Mouse (Mus musculus) forebrain, embryonic 11.5 days (tissue): ENCODE measurements around the gene Lrrfip1. TPM values are rescaled to one million over a fixed set of nuclear protein-coding genes. Genes with fewer than 3 reads are reported as not detected.
A peak's percentile ranks its signal among the peaks of the same experiment; 100 is the strongest.

Source experiments
- ATAC-seq: fragments of 200-750 bp; cut with Nextera tagmentation; replicated peaks from 2 replicates; pipeline ENCODE4 v1.8.0; 2017; ENCODE audit warnings: moderate TSS enrichment; ENCODE audit not compliant: low FRiP score
- DNase-seq: peaks from one replicate; pipeline ENCODE4 v3.0.0-alpha.2; 2017; ENCODE audit warnings: low spot score
- H3K27ac ChIP-seq: fragments of 300-500 bp; sonication (generic); 2 replicates; pipeline ENCODE4 v1.5.1; 2014; ENCODE audit warnings: low read depth, low read length
- H3K27me3 ChIP-seq: fragments of 300-500 bp; sonication (generic); 2 replicates; pipeline ENCODE4 v1.6.1; 2014; ENCODE audit warnings: mild to moderate bottlenecking, low read length, mixed read lengths; ENCODE audit not compliant: control insufficient read depth, insufficient read depth
- H3K36me3 ChIP-seq: fragments of 300-500 bp; sonication (generic); 2 replicates; pipeline ENCODE4 v1.6.1; 2014; ENCODE audit warnings: mild to moderate bottlenecking, low read length, moderate library complexity, mixed read lengths; ENCODE audit not compliant: control insufficient read depth, insufficient read depth
- H3K4me1 ChIP-seq: fragments of 300-500 bp; sonication (generic); replicated peaks from 2 replicates; pipeline ENCODE4 v1.6.1; 2014; ENCODE audit warnings: low read length, mixed read lengths; ENCODE audit not compliant: control insufficient read depth, insufficient read depth
- H3K4me2 ChIP-seq: fragments of 300-500 bp; sonication (generic); 2 replicates; pipeline ENCODE4 v1.6.1; 2014; ENCODE audit warnings: low read depth, mild to moderate bottlenecking, low read length, moderate library complexity, mixed read lengths; ENCODE audit not compliant: severe bottlenecking
- H3K4me3 ChIP-seq: fragments of 300-500 bp; sonication (generic); 2 replicates; pipeline ENCODE4 v1.5.1; 2014; ENCODE audit warnings: low read depth, low read length
- H3K9ac ChIP-seq: fragments of 300-500 bp; sonication (generic); 2 replicates; pipeline ENCODE4 v1.6.1; 2014; ENCODE audit warnings: low read length
- H3K9me3 ChIP-seq: fragments of 300-500 bp; sonication (generic); 2 replicates; pipeline ENCODE4 v1.6.1; 2016; ENCODE audit warnings: low read length, mixed read lengths; ENCODE audit not compliant: control insufficient read depth
- WGBS: fragments of 180-500 bp; shearing (Covaris S2); extraction: QIAGEN DNeasy Blood & Tissue Kit; methylation state at CpG from one replicate; pipeline ENCODE4 v1.1.7; 2014; 5-methylcytosine and 5-hydroxymethylcytosine counted together
- polyA plus RNA-seq: library from polyadenylated mRNA; unstranded; fragments of >200 nt; fragmentation: Nextera tagmentation; extraction: Ambion mirVana; gene quantifications from 2 replicates; pipeline ENCODE4 v1.2.1, GENCODE M21; 2014

Lrrfip1 gene
- polyA plus RNA-seq, 1 experiment from 2014 or later: 21.4 TPM

DNA sequence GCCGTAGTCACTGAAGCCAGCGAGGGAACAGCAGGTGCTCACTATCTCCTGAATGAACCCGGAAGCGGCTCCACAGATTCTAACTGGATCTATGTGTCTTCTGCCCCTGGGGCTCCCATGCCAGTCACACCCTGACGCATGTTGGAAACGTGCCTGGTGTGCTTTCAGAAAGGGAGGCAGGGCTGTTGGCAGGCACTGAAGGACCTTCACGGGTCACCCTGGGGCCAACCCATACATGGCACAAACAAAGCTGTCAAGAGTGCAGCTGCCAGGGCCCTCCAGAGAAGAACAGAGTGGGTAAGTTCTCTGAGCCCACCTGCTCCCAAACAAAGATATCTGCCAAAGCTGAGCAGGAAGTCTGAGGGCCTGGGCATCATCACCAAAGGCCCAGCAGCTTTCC, 31.0 kb upstream of the Lrrfip1 start:
- no peaks in the 10 kb centered on the region for H3K36me3 ChIP-seq
- 68% methylated on average over 7 of the region's 7 CpGs for WGBS
- no peak overlapping the region for H3K9ac ChIP-seq
- DNase-seq: no peak
- no peak overlapping the region for H3K4me2 ChIP-seq
- ATAC-seq: no peak
- no peaks in the 10 kb centered on the region for H3K4me1 ChIP-seq
- H3K27me3 ChIP-seq: no peaks in the 10 kb centered on the region
- no peak overlapping the region for H3K4me3 ChIP-seq
- H3K9me3 ChIP-seq: no peaks in the 10 kb centered on the region
- no peak overlapping the region for H3K27ac ChIP-seq

GRCm38 (mm10) chr1:90968649-90969048, 29.9 kb upstream of the Lrrfip1 start:
- H3K9ac ChIP-seq: no peak overlapping the region
- H3K36me3 ChIP-seq: no peaks in the 10 kb centered on the region
- no peak overlapping the region for H3K4me2 ChIP-seq
- no peak overlapping the region for H3K27ac ChIP-seq
- 82% methylated on average over 4 of the region's 4 CpGs for WGBS
- no peak for ATAC-seq
- H3K27me3 ChIP-seq: no peaks in the 10 kb centered on the region
- no peak for DNase-seq
- H3K9me3 ChIP-seq: no peaks in the 10 kb centered on the region
- H3K4me1 ChIP-seq: peaks cover 3% of the 10 kb centered on the region; the same call in 1 of the 2 replicates
- H3K4me3 ChIP-seq: no peak overlapping the region

DNA sequence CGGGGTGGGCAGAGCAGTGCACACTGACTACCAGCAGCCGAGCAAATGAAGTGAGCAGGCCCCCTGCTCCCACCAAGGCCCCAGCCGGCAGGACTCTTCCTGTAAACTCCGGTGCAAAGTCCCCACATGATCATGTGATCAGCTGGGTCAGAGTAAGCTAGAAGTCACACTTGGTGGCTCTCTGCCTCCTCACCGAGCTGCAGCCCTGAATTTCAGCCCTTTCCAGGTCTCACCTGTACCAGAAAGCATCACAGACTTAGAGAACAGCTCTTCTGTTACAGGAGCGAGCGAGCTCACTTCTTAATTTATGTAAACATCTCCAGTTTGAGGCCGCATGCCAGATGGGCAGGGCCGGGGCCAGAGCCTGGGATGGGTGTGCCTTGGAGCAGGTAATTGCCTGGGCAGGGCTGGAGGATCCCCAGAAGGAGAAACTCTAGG, 29.2 kb upstream of the Lrrfip1 start, which contains the start of gene Rab17:
Rab17 (minus strand) TSS at position 315 of the 438 bp plus-strand sequence.
- H3K4me3 ChIP-seq: no peak within 1 kb of the TSS

DNA sequence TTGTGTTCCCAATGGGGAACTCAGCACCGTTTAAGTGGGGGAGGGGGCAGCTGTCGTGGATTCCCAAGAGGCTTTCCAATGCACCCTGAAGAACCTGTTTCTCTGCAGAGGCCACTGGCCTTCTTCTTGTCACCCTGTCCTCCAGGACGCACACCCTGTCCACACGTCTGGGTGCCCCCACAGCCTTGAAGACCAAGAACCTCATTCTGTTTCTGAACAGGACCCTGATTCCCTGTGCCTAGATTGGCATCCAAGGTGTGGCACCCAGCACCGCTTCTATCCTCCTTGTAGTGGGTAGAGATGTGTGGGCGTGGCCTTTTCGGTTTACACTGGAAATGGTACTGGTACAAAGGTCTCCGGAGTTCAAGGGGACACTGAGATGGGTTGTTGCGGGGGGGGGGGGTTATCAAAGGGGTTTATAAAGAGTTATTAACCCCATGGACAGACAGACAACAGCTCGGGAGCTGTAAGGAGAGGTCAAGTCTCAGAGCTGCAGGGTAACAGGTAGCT, 28.6 kb upstream of the Lrrfip1 start:
- peaks cover 4% of the 10 kb centered on the region; the same call in 1 of the 2 replicates for H3K4me1 ChIP-seq
- ATAC-seq: no peak
- WGBS: 74% methylated on average over 10 of the region's 10 CpGs

More for the DNA sequence above, 29.2 kb upstream of the Lrrfip1 start, which contains the start of gene Rab17:
- H3K4me2 ChIP-seq: peak within 1 kb of the TSS; percentile 11; the same call in 1 of the 2 replicates
- no peaks in the 10 kb centered on the region for H3K36me3 ChIP-seq
- ATAC-seq: no peak
- no peak for DNase-seq
- no peak within 1 kb of the TSS for H3K9ac ChIP-seq
- H3K27ac ChIP-seq: no peak within 1 kb of the TSS
- no peaks in the 10 kb centered on the region for H3K9me3 ChIP-seq
- no peaks in the 10 kb centered on the region for H3K27me3 ChIP-seq
- 41% methylated on average over 9 of the region's 9 CpGs for WGBS
- peaks cover 4% of the 10 kb centered on the region; the same call in 1 of the 2 replicates for H3K4me1 ChIP-seq

GRCm38 (mm10) chr1:90972911-90973573, 25.5 kb upstream of the Lrrfip1 start:
- Histone ChIP-seq H3K27ac (no peak overlapping the region), H3K9ac (no peak overlapping the region), H3K27me3 (no peaks in the 10 kb centered on the region), H3K4me3 (no peak overlapping the region), H3K4me2 (no peak overlapping the region; the same call in 1 of the 2 replicates), H3K36me3 (no peaks in the 10 kb centered on the region), H3K4me1 (peaks cover 4% of the 10 kb centered on the region; the same call in 1 of the 2 replicates), H3K9me3 (no peaks in the 10 kb centered on the region)
- ATAC-seq: peak; percentile 70
- 13% methylated on average over 9 of the region's 9 CpGs for WGBS
- peak; percentile 96 for DNase-seq

More for the DNA sequence above, 28.6 kb upstream of the Lrrfip1 start:
- H3K27me3 ChIP-seq: no peaks in the 10 kb centered on the region
- H3K27ac ChIP-seq: no peak overlapping the region
- no peaks in the 10 kb centered on the region for H3K36me3 ChIP-seq
- no peaks in the 10 kb centered on the region for H3K9me3 ChIP-seq
- no peak for DNase-seq
- no peak overlapping the region for H3K9ac ChIP-seq
- H3K4me3 ChIP-seq: no peak overlapping the region
- H3K4me2 ChIP-seq: peak overlapping the region; percentile 11; the same call in 1 of the 2 replicates

- no peak overlapping the region for H3K27ac ChIP-seq
These were observed 25.0 kb upstream of the Lrrfip1 start for GRCm38 (mm10) chr1:90973574-90973911.

DNA sequence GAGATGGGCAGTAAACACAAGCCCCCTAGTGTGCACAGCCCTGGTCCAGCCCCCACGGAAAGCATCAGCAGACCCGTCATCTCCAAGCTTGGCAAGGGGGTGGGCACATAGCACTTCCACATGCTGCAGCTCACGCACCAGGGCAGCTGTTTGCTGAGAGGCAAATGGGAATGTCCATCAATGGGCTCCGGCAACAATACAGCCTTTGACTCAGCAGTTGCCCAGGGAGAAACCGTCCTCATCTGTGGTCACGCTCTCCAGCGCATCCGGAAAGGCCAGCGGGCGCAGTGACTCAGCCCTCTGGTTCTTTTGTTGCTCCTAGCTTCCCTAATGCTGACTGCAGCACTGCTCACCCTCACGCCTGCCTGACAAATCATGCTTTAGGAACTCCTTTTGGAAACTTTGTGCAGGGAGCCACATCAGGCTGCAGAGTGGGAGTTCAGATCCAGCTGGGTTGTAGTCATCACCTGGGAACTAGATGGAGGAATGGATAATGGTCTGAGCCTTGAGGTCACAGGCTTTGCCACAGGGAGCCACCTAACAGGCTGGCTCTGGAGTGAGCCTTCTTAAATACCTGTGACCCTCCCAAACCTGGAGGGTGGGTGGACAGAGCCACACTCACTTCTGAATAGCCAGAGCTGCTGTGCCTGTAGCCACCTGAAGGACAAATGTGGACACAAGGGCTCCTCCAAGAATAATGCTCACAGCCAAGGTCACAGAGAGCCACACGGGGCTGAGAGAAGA, 23.5 kb upstream of the Lrrfip1 start:
- H3K4me3 ChIP-seq: no peak overlapping the region
- peak overlapping the region; percentile 13; the same call in 1 of the 2 replicates for H3K4me2 ChIP-seq
- DNase-seq: peak; percentile 76
- H3K27ac ChIP-seq: no peak overlapping the region
- no peaks in the 10 kb centered on the region for H3K27me3 ChIP-seq
- no peaks in the 10 kb centered on the region for H3K9me3 ChIP-seq
- peak; percentile 56 for ATAC-seq
- peaks cover 4% of the 10 kb centered on the region; the same call in 1 of the 2 replicates for H3K4me1 ChIP-seq
- H3K36me3 ChIP-seq: no peaks in the 10 kb centered on the region
- no peak overlapping the region for H3K9ac ChIP-seq
- WGBS: 8% methylated on average over 12 of the region's 12 CpGs

More at GRCm38 (mm10) chr1:90973574-90973911, 25.0 kb upstream of the Lrrfip1 start:
- Histone ChIP-seq H3K27me3 (no peaks in the 10 kb centered on the region), H3K4me1 (peaks cover 4% of the 10 kb centered on the region; the same call in 1 of the 2 replicates), H3K9ac (no peak overlapping the region), H3K36me3 (no peaks in the 10 kb centered on the region), H3K9me3 (no peaks in the 10 kb centered on the region), H3K4me2 (no peak overlapping the region), H3K4me3 (no peak overlapping the region)
- ATAC-seq (0 out of 2 replicates have a peak, but pooled peaks have one; percentile 18), DNase-seq (no peak)
- WGBS: 91% methylated on average over 2 of the region's 2 CpGs

DNA sequence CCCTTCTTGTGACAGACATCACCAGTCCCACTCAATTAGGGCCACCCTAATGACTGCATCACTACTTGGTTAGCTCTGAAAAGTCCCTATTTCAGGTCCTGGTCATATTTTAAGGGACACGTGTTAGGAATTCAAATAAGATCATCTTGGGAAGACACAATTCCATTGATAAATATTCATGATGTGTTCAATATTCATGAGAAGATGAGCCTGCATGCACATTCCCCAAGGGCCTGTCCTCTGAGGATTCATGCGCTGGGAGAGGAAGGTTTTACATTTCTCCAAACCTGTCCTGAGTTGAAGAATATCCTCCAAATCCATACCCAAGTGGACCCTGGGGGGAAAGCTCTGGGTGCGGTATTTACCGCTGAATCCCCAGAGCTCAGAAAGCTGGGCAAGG, 22.6 kb upstream of the Lrrfip1 start:
- H3K9me3 ChIP-seq: no peaks in the 10 kb centered on the region
- DNase-seq (no peak), ATAC-seq (no peak)
- 87% methylated on average over 4 of the region's 4 CpGs for WGBS
- no peak overlapping the region for H3K27ac ChIP-seq
- H3K4me3 ChIP-seq: no peak overlapping the region
- peaks cover 4% of the 10 kb centered on the region; the same call in 1 of the 2 replicates for H3K4me1 ChIP-seq
- H3K27me3 ChIP-seq: no peaks in the 10 kb centered on the region
- no peaks in the 10 kb centered on the region for H3K36me3 ChIP-seq
- H3K4me2 ChIP-seq: no peak overlapping the region
- H3K9ac ChIP-seq: no peak overlapping the region
